Mouse (Mus musculus) embryonic facial prominence, embryonic 12.5 days (tissue): Measurements from ENCODE around the gene Itch. TPM values are rescaled to one million over a fixed set of nuclear protein-coding genes. Genes with fewer than 3 reads are reported as not detected.

Experiments used
- ATAC-seq: fragments of 200-750 bp; cut with Nextera tagmentation; 2 replicates; pipeline ENCODE4 v1.8.0; 2017; ENCODE audit not compliant: insufficient number of reproducible peaks, insufficient read depth, low FRiP score, low TSS enrichment
- H3K27ac ChIP-seq: fragments of 300-500 bp; sonication (generic); 2 replicates; pipeline ENCODE4 v1.5.1; 2016; ENCODE audit warnings: mild to moderate bottlenecking
- H3K27me3 ChIP-seq: fragments of 300-500 bp; sonication (generic); 2 replicates; pipeline ENCODE4 v1.6.1; 2016; ENCODE audit warnings: mild to moderate bottlenecking, moderate library complexity
- H3K36me3 ChIP-seq: fragments of 300-500 bp; sonication (generic); 2 replicates; pipeline ENCODE4 v1.6.1; 2016; ENCODE audit warnings: mild to moderate bottlenecking
- H3K4me1 ChIP-seq: fragments of 300-500 bp; sonication (generic); 2 replicates; pipeline ENCODE4 v1.6.1; 2016
- H3K4me2 ChIP-seq: fragments of 300-500 bp; sonication (generic); replicated peaks from 2 replicates; pipeline ENCODE4 v1.6.1; 2016; ENCODE audit warnings: mild to moderate bottlenecking, moderate library complexity
- H3K4me3 ChIP-seq: fragments of 300-500 bp; sonication (generic); 2 replicates; pipeline ENCODE4 v1.5.1; 2016; ENCODE audit warnings: mild to moderate bottlenecking
- H3K9ac ChIP-seq: fragments of 300-500 bp; sonication (generic); 2 replicates; pipeline ENCODE4 v1.6.1; 2016; ENCODE audit warnings: mild to moderate bottlenecking, moderate library complexity
- H3K9me3 ChIP-seq: fragments of 300-500 bp; sonication (generic); 2 replicates; pipeline ENCODE4 v1.6.1; 2016; ENCODE audit warnings: mild to moderate bottlenecking, moderate library complexity
- WGBS: fragments of 180-500 bp; shearing (Covaris S2); methylation state at CpG from one replicate; pipeline ENCODE4 v1.1.7; 2016; 5-methylcytosine and 5-hydroxymethylcytosine counted together
- polyA plus RNA-seq: library from polyadenylated mRNA; unstranded; fragments of >200 nt; fragmentation: Nextera tagmentation; extraction: Ambion mirVana; gene quantifications from 2 replicates; pipeline ENCODE4 v1.2.1, GENCODE M21; 2016

Itch gene
- polyA plus RNA-seq, 1 experiment from 2014 or later = 67.0 TPM

- no peaks in the 10 kb centered on the region for H3K9me3 ChIP-seq
- no peaks in the 10 kb centered on the region for H3K4me1 ChIP-seq
- 91% methylated on average over 7 of the region's 7 CpGs for WGBS
- H3K27me3 ChIP-seq = no peaks in the 10 kb centered on the region
- H3K4me3 ChIP-seq = no peak overlapping the region
- H3K27ac ChIP-seq = no peak overlapping the region
- H3K9ac ChIP-seq = no peak overlapping the region
- H3K4me2 ChIP-seq = no peak overlapping the region
- ATAC-seq = no peak
- peaks cover 72% of the 10 kb centered on the region for H3K36me3 ChIP-seq
These were observed 91.4 kb downstream of the Itch start for GRCm38 (mm10) chr2:155224721-155225120.

- Histone ChIP-seq H3K4me1 (peaks cover 13% of the 10 kb centered on the region), H3K36me3 (peaks cover 2% of the 10 kb centered on the region), H3K9me3 (no peaks in the 10 kb centered on the region), H3K4me3 (peak overlapping the region; percentile 90), H3K9ac (peak overlapping the region; percentile 86), H3K4me2 (peak overlapping the region; percentile 94), H3K27ac (peak overlapping the region; percentile 87), H3K27me3 (no peaks in the 10 kb centered on the region)
- ATAC-seq = peak; percentile 91
- 4% methylated on average over 13 of the region's 13 CpGs for WGBS
These were observed 102.5 kb downstream of the Itch start for GRCm38 (mm10) chr2:155235746-155236361.

GRCm38 (mm10) chr2:155236362-155236992 is 103.2 kb downstream of the Itch start, which contains the start of gene Dynlrb1:
TSS of gene Dynlrb1 (plus strand) at chr2:155236533.
- Histone ChIP-seq H3K4me1 (peaks cover 13% of the 10 kb centered on the region), H3K4me2 (peak within 1 kb of the TSS; percentile 94), H3K36me3 (peaks cover 8% of the 10 kb centered on the region), H3K4me3 (peak within 1 kb of the TSS; percentile 90), H3K9ac (peak within 1 kb of the TSS; percentile 86), H3K9me3 (no peaks in the 10 kb centered on the region), H3K27ac (peak within 1 kb of the TSS; percentile 87), H3K27me3 (no peaks in the 10 kb centered on the region)
- peak; percentile 96 for ATAC-seq
- WGBS = under 1% methylated on average over 50 of the region's 50 CpGs

GRCm38 (mm10) chr2:155237276-155237675 is 104.0 kb downstream of the Itch start:
- H3K4me1 ChIP-seq = peaks cover 13% of the 10 kb centered on the region
- H3K36me3 ChIP-seq = peaks cover 8% of the 10 kb centered on the region
- no peaks in the 10 kb centered on the region for H3K9me3 ChIP-seq
- peak overlapping the region; percentile 86 for H3K9ac ChIP-seq
- peak overlapping the region; percentile 90 for H3K4me3 ChIP-seq
- whole genome bisulfite sequencing = 15% methylated on average over 4 of the region's 4 CpGs
- peak overlapping the region; percentile 94 for H3K4me2 ChIP-seq
- no peak overlapping the region for H3K27ac ChIP-seq
- H3K27me3 ChIP-seq = no peaks in the 10 kb centered on the region
- ATAC-seq = no peak

GRCm38 (mm10) chr2:155240915-155241314 is 107.6 kb downstream of the Itch start:
- Histone ChIP-seq H3K27me3 (no peaks in the 10 kb centered on the region), H3K9ac (no peak overlapping the region), H3K4me3 (no peak overlapping the region), H3K27ac (no peak overlapping the region), H3K4me2 (no peak overlapping the region), H3K36me3 (peaks cover 44% of the 10 kb centered on the region), H3K9me3 (no peaks in the 10 kb centered on the region), H3K4me1 (peaks cover 13% of the 10 kb centered on the region)
- ATAC-seq = no peak
- WGBS = 75% methylated on average over 4 of the region's 4 CpGs

- Histone ChIP-seq H3K4me1 (peaks cover 11% of the 10 kb centered on the region), H3K4me2 (no peak overlapping the region), H3K9ac (no peak overlapping the region), H3K36me3 (peaks cover 57% of the 10 kb centered on the region), H3K27me3 (no peaks in the 10 kb centered on the region), H3K4me3 (no peak overlapping the region), H3K9me3 (no peaks in the 10 kb centered on the region), H3K27ac (no peak overlapping the region)
- 87% methylated on average over 7 of the region's 7 CpGs for WGBS
- no peak for ATAC-seq
These were observed 109.1 kb downstream of the Itch start for GRCm38 (mm10) chr2:155242296-155242855.

- 93% methylated on average over 4 of the region's 4 CpGs for WGBS
- Histone ChIP-seq H3K27me3 (no peaks in the 10 kb centered on the region), H3K27ac (no peak overlapping the region), H3K9me3 (no peaks in the 10 kb centered on the region), H3K4me3 (no peak overlapping the region), H3K9ac (no peak overlapping the region), H3K4me1 (no peaks in the 10 kb centered on the region), H3K36me3 (peaks cover 89% of the 10 kb centered on the region), H3K4me2 (no peak overlapping the region)
- ATAC-seq = no peak
These were observed 112.9 kb downstream of the Itch start for GRCm38 (mm10) chr2:155246231-155246630.

- no peaks in the 10 kb centered on the region for H3K9me3 ChIP-seq
- WGBS = 93% methylated on average over 1 of the region's 1 CpGs
- H3K4me2 ChIP-seq = no peak overlapping the region
- H3K4me3 ChIP-seq = no peak overlapping the region
- H3K4me1 ChIP-seq = no peaks in the 10 kb centered on the region
- no peak overlapping the region for H3K9ac ChIP-seq
- H3K27me3 ChIP-seq = no peaks in the 10 kb centered on the region
- peaks cover 84% of the 10 kb centered on the region for H3K36me3 ChIP-seq
- no peak overlapping the region for H3K27ac ChIP-seq
- ATAC-seq = no peak
These were observed 114.9 kb downstream of the Itch start for GRCm38 (mm10) chr2:155248206-155248605.

GRCm38 (mm10) chr2:155248718-155249117 is 115.4 kb downstream of the Itch start:
- 86% methylated on average over 2 of the region's 2 CpGs for WGBS
- Histone ChIP-seq H3K27ac (no peak overlapping the region), H3K27me3 (no peaks in the 10 kb centered on the region), H3K4me3 (no peak overlapping the region), H3K9ac (no peak overlapping the region), H3K4me2 (no peak overlapping the region), H3K36me3 (peaks cover 79% of the 10 kb centered on the region), H3K9me3 (no peaks in the 10 kb centered on the region), H3K4me1 (no peaks in the 10 kb centered on the region)
- ATAC-seq = no peak

GRCm38 (mm10) chr2:155249588-155249987 is 116.3 kb downstream of the Itch start:
- Histone ChIP-seq H3K27me3 (no peaks in the 10 kb centered on the region), H3K27ac (no peak overlapping the region), H3K4me1 (no peaks in the 10 kb centered on the region), H3K9ac (no peak overlapping the region), H3K4me3 (no peak overlapping the region), H3K4me2 (no peak overlapping the region), H3K36me3 (peaks cover 70% of the 10 kb centered on the region), H3K9me3 (no peaks in the 10 kb centered on the region)
- WGBS = 92% methylated on average over 5 of the region's 5 CpGs
- ATAC-seq = no peak

- no peaks in the 10 kb centered on the region for H3K27me3 ChIP-seq
- no peak overlapping the region for H3K9ac ChIP-seq
- H3K4me1 ChIP-seq = no peaks in the 10 kb centered on the region
- no peak overlapping the region for H3K27ac ChIP-seq
- H3K4me3 ChIP-seq = no peak overlapping the region
- no peaks in the 10 kb centered on the region for H3K36me3 ChIP-seq
- no peak overlapping the region for H3K4me2 ChIP-seq
- ATAC-seq = no peak
- no peaks in the 10 kb centered on the region for H3K9me3 ChIP-seq
- WGBS = 83% methylated on average over 6 of the region's 6 CpGs
These were observed 132.2 kb downstream of the Itch start for GRCm38 (mm10) chr2:155265526-155265925.

- Histone ChIP-seq H3K27me3 (no peaks in the 10 kb centered on the region), H3K4me2 (no peak overlapping the region), H3K9ac (no peak overlapping the region), H3K9me3 (no peaks in the 10 kb centered on the region), H3K4me1 (no peaks in the 10 kb centered on the region), H3K27ac (no peak overlapping the region), H3K36me3 (no peaks in the 10 kb centered on the region), H3K4me3 (no peak overlapping the region)
- WGBS = 80% methylated on average over 5 of the region's 5 CpGs
- ATAC-seq = no peak
These were observed 133.6 kb downstream of the Itch start for GRCm38 (mm10) chr2:155266896-155267295.
